Mouse (Mus musculus) stomach, postnatal 0 days (tissue): ENCODE results near the gene Mars.

Experiments used
- CTCF ChIP-seq: IDR thresholded peaks from 2 replicates; pipeline ENCODE4 v1.5.1; 2016; ENCODE audit warnings: antibody characterized with exemption, low read depth, mild to moderate bottlenecking, moderate library complexity
- EP300 ChIP-seq: optimal IDR thresholded peaks from 2 replicates; pipeline ENCODE3; 2016; ENCODE audit warnings: antibody characterized with exemption

DNA sequence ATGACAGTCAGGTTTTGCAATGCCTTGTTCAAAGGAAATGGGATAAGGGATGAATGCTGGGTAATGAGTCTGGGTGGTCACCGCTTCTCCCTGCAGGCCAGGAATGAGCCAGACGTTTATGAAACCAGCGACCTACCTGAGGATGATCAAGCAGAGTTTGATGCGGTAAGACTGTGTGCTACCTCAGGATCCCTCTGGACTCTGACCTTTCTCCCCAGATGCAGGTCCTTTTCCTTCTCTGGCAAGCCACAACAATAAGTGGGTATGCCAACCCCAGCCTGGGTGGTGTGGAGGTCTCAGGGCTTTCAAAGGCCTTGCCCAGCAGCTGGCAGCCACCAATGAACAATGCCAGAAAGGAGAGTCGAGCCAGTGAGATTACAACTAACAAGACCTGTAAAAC, 44.3 kb downstream of the Mars start:
- TF ChIP-seq CTCF (no peak), EP300 (no peak)
